Mouse (Mus musculus) brown adipose tissue, adult 24 weeks (tissue): Measurements from ENCODE around the gene Celf2. TPM values are rescaled to one million over a fixed set of nuclear protein-coding genes. Genes with fewer than 3 reads are reported as not detected.

Experiments
- H3K27ac ChIP-seq: fragments of 200-500 bp; replicated peaks from 2 replicates; pipeline ENCODE4 v1.5.1; 2012; ENCODE audit warnings: low read depth, mild to moderate bottlenecking, low read length
- H3K4me1 ChIP-seq: fragments of 200-500 bp; 2 replicates; pipeline ENCODE4 v1.6.1; 2012; ENCODE audit warnings: low read length, mixed read lengths; ENCODE audit not compliant: control insufficient read depth, insufficient read depth, insufficient read length
- H3K4me3 ChIP-seq: fragments of 200-500 bp; 2 replicates; pipeline ENCODE4 v1.5.1; 2012; ENCODE audit warnings: low read depth, mild to moderate bottlenecking, low read length, moderate library complexity; ENCODE audit not compliant: insufficient read depth
- polyA plus RNA-seq: library from polyadenylated mRNA; stranded (reverse); fragments of >200 nt; gene quantifications from 2 replicates; pipeline ENCODE4 v1.2.4, GENCODE M21; 2012; ENCODE audit not compliant: missing spikeins, insufficient read depth, insufficient read length

Celf2 gene
- polyA plus RNA-seq, 1 experiment = 65.7 TPM

GRCm38 (mm10) chr2:6523261-6523923 lies 986.0 kb downstream of the Celf2 start:
- no peak overlapping the region for H3K4me3 ChIP-seq
- H3K4me1 ChIP-seq = no peaks in the 10 kb centered on the region
- no peak overlapping the region for H3K27ac ChIP-seq

GRCm38 (mm10) chr2:6522411-6522810 lies 987.0 kb downstream of the Celf2 start:
- no peaks in the 10 kb centered on the region for H3K4me1 ChIP-seq
- no peak overlapping the region for H3K4me3 ChIP-seq
- no peak overlapping the region for H3K27ac ChIP-seq

- H3K27ac ChIP-seq = no peak overlapping the region
- no peaks in the 10 kb centered on the region for H3K4me1 ChIP-seq
These were observed 996.2 kb downstream of the Celf2 start for GRCm38 (mm10) chr2:6513176-6513575.

GRCm38 (mm10) chr2:6507071-6507470 lies 1002.3 kb downstream of the Celf2 start:
- H3K4me1 ChIP-seq = no peaks in the 10 kb centered on the region
- no peak overlapping the region for H3K27ac ChIP-seq
- H3K4me3 ChIP-seq = no peak overlapping the region

More at GRCm38 (mm10) chr2:6513176-6513575, 996.2 kb downstream of the Celf2 start:
- H3K4me3 ChIP-seq = no peak overlapping the region

- no peak overlapping the region for H3K4me3 ChIP-seq
- H3K4me1 ChIP-seq = no peaks in the 10 kb centered on the region
- no peak overlapping the region for H3K27ac ChIP-seq
These were observed 1003.2 kb downstream of the Celf2 start for GRCm38 (mm10) chr2:6505979-6506811.

GRCm38 (mm10) chr2:6505531-6505930 lies 1003.8 kb downstream of the Celf2 start:
- H3K4me1 ChIP-seq = no peaks in the 10 kb centered on the region
- no peak overlapping the region for H3K4me3 ChIP-seq
- H3K27ac ChIP-seq = no peak overlapping the region

- Histone ChIP-seq H3K4me1 (no peaks in the 10 kb centered on the region), H3K27ac (no peak overlapping the region), H3K4me3 (no peak overlapping the region)
These were observed 1011.3 kb downstream of the Celf2 start for GRCm38 (mm10) chr2:6498101-6498500.

GRCm38 (mm10) chr2:6497636-6498035 lies 1011.7 kb downstream of the Celf2 start:
- H3K4me1 ChIP-seq = no peaks in the 10 kb centered on the region
- no peak overlapping the region for H3K4me3 ChIP-seq
- H3K27ac ChIP-seq = no peak overlapping the region

- no peak overlapping the region for H3K4me3 ChIP-seq
- no peaks in the 10 kb centered on the region for H3K4me1 ChIP-seq
- H3K27ac ChIP-seq = no peak overlapping the region
These were observed 1015.5 kb downstream of the Celf2 start for GRCm38 (mm10) chr2:6493886-6494285.

GRCm38 (mm10) chr2:6490870-6491269 lies 1018.5 kb downstream of the Celf2 start:
- no peaks in the 10 kb centered on the region for H3K4me1 ChIP-seq
- H3K4me3 ChIP-seq = no peak overlapping the region
- H3K27ac ChIP-seq = no peak overlapping the region

GRCm38 (mm10) chr2:6490076-6490475 lies 1019.3 kb downstream of the Celf2 start:
- no peak overlapping the region for H3K27ac ChIP-seq
- H3K4me1 ChIP-seq = no peaks in the 10 kb centered on the region
- no peak overlapping the region for H3K4me3 ChIP-seq
